Mouse (Mus musculus): ENCODE results near the gene Rprd1b. TPM values are rescaled to one million over a fixed set of nuclear protein-coding genes. Genes with fewer than 3 reads are reported as not detected.

Gene Rprd1b
- 10 to 100 TPM; 29.0 to 36.3 TPM for total RNA-seq (2021)

DNA sequence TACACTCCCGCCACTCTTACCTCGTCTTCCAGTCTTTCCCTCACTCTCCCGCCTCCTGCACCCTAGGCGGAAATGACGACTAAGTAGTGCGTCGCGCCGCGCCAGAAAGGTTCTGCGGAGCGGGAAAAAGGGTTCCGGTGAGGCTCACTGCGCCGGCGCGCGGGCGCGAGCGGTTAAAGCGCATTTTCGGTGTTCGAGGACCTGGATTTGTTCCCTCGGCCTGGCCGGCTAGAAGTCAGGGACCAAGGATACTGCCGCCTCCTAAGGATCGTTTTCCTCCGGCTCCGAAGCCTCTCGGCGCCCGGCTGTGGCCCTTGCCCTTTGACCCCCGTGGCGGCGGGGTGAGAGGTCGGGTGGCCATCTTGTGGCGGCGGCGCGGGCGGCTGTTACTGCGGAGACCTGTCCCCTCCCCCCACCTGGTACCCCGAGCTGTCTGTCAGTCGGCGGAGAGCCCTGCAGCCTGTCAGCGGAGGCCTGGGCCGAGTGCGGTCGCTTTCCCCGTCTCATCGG, at the start of gene Rprd1b, which contains the start of gene Tti1:
Rprd1b (plus strand) TSS at position 144 of the 510 bp plus-strand sequence.
Tti1 (minus strand) TSS at position 80 of the 510 bp plus-strand sequence.
- DNase-seq = peak; percentile 95

DNA sequence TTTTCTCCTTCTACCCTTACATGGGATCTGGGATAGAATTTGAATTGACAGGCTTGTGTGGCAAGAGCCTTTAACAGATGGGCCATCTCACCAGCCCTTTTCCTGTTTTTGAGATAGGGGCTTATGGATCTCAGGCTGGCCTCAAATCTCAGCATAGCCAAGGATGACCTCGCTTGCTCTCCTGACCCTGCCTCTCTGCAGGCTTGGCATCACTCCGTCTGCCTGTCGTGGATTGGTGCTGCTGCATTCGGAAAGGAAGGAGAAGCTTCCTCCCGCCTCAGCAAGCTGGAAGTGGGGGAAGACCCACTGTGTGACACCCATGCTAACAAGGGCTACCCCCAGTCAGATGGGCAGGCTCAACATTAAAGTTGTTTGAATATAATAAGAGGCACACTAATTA, 49.1 kb upstream of the Rprd1b start:
- no peak for DNase-seq

DNA sequence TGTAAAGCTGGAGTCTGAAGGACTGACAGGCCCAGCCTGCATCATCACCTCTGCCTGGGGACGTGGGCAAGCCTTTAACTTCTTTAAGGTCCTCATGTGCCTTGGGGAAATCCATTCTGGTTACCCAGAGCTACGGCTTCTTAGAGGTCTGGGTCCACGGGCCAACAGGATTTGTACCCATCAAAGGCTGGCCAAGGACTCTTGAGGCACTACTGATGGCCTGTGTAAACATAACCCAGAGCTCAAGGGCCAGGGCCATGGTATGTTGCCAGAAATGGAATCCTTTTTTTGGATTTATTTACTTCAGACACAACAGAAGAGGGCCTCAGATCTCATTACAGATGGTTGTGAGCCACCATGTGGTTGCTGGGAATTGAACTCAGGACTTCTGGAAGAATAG, 45.6 kb upstream of the Rprd1b start:
- DNase-seq = no peak

- no peak for DNase-seq
These were observed 45.0 kb upstream of the Rprd1b start for GRCm38 (mm10) chr2:157983276-157983675.

GRCm38 (mm10) chr2:157985611-157986010, 42.7 kb upstream of the Rprd1b start:
- no peak for DNase-seq

- DNase-seq = no peak
These were observed 42.1 kb upstream of the Rprd1b start for GRCm38 (mm10) chr2:157986235-157986634.

- no peak for DNase-seq
These were observed 39.7 kb upstream of the Rprd1b start for GRCm38 (mm10) chr2:157988416-157989190.

DNA sequence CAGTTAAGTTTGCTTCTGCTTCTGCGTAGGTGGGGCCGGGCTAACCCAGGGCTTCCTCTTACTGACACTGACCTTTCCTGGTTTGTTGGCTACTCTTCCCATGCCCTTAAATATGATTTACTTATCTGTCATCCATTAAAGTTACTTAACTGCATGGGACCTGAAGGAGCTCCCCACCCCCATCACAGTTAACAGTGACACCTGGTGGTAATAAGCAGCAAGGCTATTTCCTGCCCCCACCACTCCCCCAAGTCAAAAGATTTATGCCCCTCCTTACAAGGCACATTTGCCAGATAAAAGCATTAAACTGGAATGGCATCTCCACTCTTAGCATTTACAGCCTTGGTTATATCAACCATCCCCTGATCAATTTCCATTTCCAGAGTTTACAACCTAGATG, 38.4 kb upstream of the Rprd1b start:
- peak; percentile 16 for DNase-seq

GRCm38 (mm10) chr2:157991026-157991425, 37.3 kb upstream of the Rprd1b start:
- DNase-seq = no peak

GRCm38 (mm10) chr2:157992501-157992900, 35.8 kb upstream of the Rprd1b start:
- no peak for DNase-seq

- peak; percentile 31 for DNase-seq
These were observed 29.5 kb upstream of the Rprd1b start for GRCm38 (mm10) chr2:157998817-157999216.

DNA sequence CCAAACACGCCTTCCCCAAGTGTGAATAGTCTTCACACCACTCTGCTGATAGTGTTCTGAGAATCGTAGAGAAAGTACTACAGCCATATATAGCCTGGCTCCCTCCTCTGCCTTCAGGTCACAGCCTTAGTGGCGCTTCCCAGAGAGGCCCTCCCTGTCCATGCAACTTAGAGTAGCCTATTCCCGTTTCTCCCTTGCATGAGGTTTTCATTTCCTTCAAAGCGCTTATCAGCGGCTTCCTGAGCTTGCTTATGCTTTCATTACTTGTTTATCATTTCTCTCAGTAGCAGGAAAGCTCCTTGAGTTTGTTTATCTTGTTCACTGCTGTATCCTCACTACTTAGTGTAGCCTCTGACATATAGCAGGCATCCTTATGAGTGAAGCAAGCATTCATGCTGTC, 23.7 kb upstream of the Rprd1b start:
- no peak for DNase-seq

DNA sequence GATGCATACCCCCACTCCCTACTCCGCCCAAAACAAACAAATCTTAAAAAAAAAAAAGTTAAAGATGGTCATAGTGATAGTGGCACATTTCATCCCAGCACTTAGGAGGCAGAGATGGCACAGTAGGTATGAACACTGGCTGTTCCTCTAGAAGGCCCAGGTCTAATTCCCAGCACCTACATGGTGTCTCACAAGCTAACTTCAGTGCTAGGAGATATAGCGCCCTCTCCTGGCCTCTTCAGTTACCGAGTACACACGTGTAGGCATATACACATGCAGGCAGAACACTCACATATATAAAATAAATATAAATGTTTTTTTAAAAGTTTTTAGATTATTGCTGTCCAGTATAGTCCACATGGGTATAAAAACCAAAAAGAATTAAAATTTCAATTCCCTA, 22.7 kb upstream of the Rprd1b start:
- DNase-seq = no peak

DNA sequence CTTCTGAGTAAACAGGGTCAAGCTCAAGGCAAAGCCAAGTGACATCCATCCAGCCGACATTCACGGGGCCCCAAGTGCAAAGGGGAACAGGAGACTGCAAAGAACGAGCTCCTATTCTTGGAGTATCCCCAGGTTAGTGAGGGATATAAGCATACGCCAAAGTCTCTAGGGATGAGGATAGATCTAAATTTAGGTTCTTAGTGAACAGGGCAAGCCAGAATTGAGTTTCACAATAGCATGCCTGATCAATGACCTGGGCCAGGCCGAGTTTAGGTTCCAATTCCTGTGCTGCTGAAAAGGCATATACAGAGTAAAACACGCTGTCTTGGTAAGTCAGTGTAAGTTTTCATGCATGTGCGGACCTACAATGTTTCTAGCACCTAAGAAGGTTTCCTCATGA, 18.9 kb upstream of the Rprd1b start:
- DNase-seq = no peak

- no peak for DNase-seq
These were observed 15.7 kb upstream of the Rprd1b start for GRCm38 (mm10) chr2:158012608-158013007.

GRCm38 (mm10) chr2:158017330-158017729, 11.0 kb upstream of the Rprd1b start:
- no peak for DNase-seq

DNA sequence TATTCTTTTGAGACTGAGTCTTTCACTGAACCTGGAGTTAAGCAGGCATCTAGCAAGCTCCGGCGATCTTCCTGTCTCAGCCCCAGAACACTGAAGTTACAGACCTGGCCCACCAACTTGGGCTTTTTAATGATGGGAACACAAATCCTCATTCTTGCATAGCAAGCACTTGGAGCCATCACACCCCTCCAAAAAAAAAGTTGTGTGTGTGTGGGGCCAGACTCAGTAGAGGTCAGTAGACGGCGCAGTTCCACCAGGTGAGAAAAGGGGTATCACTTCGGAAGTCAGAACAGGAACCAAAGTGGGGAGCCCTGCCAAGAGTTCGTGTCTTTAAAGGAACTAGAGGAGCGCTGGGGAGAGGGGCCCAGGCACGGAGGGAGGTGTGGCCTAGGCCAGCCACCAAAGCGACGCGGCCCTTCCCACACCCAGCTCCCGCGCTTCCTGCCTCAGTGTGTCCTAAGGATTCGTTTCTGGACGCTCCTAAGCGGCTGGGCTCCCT, 393 bp upstream of the Rprd1b start:
- no peak for DNase-seq

GRCm38 (mm10) chr2:158030007-158030406, 1.7 kb downstream of the Rprd1b start:
- DNase-seq = no peak

DNA sequence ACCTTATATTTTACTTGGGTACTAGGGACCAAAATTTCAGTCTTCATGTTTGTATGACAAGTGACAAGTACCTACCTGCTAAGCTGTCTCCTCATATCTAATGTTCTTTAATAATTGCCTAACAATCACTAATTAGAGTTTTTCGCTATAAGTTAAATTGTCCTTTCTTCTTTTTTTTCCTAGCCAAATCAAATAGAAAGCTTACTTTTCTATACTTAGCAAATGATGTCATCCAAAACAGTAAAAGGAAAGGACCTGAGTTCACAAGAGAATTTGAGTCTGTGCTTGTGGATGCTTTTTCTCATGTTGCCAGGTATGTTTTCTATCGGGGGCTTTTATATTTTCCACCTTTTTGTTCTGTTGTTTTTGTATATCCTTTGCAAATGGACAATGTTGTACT, 7.5 kb downstream of the Rprd1b start:
- DNase-seq = no peak

DNA sequence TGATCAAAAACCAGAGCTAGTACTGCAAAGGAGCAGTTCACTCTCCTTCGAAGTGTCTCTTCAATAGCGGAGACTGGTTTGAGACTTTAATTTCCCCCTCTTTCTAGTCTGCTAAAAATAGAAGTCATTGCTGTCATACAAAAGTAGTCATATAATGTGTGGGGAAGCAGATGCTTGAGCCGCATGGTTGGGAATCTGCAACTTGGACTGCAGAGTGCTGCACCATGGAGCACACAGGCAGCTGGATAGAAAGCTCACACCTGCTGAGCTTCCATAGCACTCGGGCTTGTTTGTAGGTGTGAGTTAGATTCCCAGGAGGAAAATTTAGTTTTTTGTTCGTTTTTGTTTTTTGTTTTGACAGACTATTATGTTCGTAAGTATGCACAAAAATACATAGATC, 8.1 kb downstream of the Rprd1b start:
- DNase-seq = no peak

GRCm38 (mm10) chr2:158036953-158037352, 8.7 kb downstream of the Rprd1b start:
- DNase-seq = no peak

- DNase-seq = no peak
These were observed 9.3 kb downstream of the Rprd1b start for GRCm38 (mm10) chr2:158037571-158037970.

DNA sequence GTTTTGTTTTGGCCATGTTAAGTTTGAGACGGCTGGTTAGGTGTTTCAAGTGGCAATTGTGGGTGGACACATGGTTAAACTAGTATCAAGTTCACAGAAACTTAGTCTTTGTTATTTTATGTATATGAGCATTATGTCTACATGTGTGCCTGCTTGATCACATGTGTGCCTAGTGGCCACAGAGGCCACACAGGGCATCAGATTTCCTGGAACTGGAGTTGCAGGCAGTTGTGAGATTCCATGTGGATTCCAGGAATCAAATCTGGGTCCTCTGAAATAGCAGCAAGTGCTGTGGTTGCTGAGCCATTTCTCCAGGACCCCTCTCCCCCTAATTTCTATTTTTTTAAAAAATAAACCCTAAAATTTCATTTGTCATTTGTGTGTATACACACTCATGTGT, 11.4 kb downstream of the Rprd1b start:
- no peak for DNase-seq

DNA sequence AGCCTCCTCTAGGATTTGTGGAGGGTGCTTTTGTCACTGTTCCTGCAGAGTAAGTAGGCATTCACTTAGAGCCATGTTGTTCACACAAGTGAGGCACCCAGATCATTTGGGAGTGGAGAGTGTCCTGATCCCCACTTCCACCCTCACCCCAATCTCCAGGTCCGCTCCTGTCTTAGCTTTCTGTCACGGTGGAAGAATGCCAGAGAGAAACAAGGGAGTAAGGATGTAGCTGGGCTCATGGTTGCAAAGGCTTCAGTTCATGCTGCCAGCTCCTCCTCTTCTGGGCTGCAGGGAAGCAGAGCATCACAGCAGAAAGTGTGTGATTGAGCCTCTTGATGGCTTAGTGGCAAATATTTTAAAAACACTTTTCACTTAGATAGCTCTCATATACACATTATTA, 12.1 kb downstream of the Rprd1b start:
- no peak for DNase-seq
